Mouse (Mus musculus) C2C12 (cell line): ENCODE measurements around the gene Ttll5. TPM values are rescaled to one million over a fixed set of nuclear protein-coding genes. Genes with fewer than 3 reads are reported as not detected.

ENCODE experiments used
- H3K27me3 ChIP-seq: one replicate; pipeline ENCODE4 v1.6.1; 2011; ENCODE audit not compliant: control insufficient read depth, insufficient read depth, insufficient read length
- H3K36me3 ChIP-seq: one replicate; pipeline ENCODE4 v1.6.1; 2011; ENCODE audit not compliant: control insufficient read depth, insufficient read depth
- H3K4me3 ChIP-seq: one replicate; pipeline ENCODE4 v1.5.1; 2011; ENCODE audit warnings: mild to moderate bottlenecking, control low read depth; ENCODE audit not compliant: poor library complexity, insufficient read depth, severe bottlenecking
- H3K79me2 ChIP-seq: one replicate; pipeline ENCODE4 v1.6.1; 2011; ENCODE audit not compliant: control insufficient read depth, insufficient read depth
- H3K79me3 ChIP-seq: one replicate; pipeline ENCODE4 v1.6.1; 2011; ENCODE audit warnings: low read depth, control low read depth
- H3ac ChIP-seq: one replicate; pipeline ENCODE3; 2011; ENCODE audit warnings: low read depth; ENCODE audit not compliant: control insufficient read depth, insufficient read length
- CEBPB ChIP-seq: IDR thresholded peaks from one replicate; pipeline ENCODE4 v1.6.1; 2011; ENCODE audit warnings: low read depth, mild to moderate bottlenecking, control low read depth, moderate library complexity
- CTCF ChIP-seq: IDR thresholded peaks from one replicate; pipeline ENCODE4 v1.5.1; 2011; ENCODE audit not compliant: control insufficient read depth, insufficient read depth, insufficient read length
- FOSL1 ChIP-seq: IDR thresholded peaks from one replicate; pipeline ENCODE4 v1.8.0; 2011; ENCODE audit warnings: mild to moderate bottlenecking, low read length; ENCODE audit not compliant: poor library complexity, insufficient read depth, severe bottlenecking
- MAX ChIP-seq: IDR thresholded peaks from one replicate; pipeline ENCODE4 v1.6.1; 2011; ENCODE audit warnings: mild to moderate bottlenecking, control low read depth
- MYOD1 ChIP-seq: IDR thresholded peaks from one replicate; pipeline ENCODE4 v1.6.1; 2011; ENCODE audit warnings: low read depth; ENCODE audit not compliant: control insufficient read depth, insufficient read length
- MYOG ChIP-seq: IDR thresholded peaks from one replicate; pipeline ENCODE4 v1.6.1; 2011; ENCODE audit not compliant: control insufficient read depth, insufficient read length; ENCODE audit errors: extremely low read depth
- USF1 ChIP-seq: IDR thresholded peaks from one replicate; pipeline ENCODE4 v1.6.1; 2011; ENCODE audit warnings: low read depth, mild to moderate bottlenecking, control low read depth, moderate library complexity
- polyA plus RNA-seq: library from polyadenylated mRNA; unstranded; fragments of >200 nt; fragmentation: generic; extraction: Trizol; gene quantifications from one replicate; pipeline ENCODE4 v1.2.1, GENCODE M21; 2012; ENCODE audit warnings: missing spikeins

Ttll5 gene
- polyA plus RNA-seq, 1 experiment, result 20.1 TPM

DNA sequence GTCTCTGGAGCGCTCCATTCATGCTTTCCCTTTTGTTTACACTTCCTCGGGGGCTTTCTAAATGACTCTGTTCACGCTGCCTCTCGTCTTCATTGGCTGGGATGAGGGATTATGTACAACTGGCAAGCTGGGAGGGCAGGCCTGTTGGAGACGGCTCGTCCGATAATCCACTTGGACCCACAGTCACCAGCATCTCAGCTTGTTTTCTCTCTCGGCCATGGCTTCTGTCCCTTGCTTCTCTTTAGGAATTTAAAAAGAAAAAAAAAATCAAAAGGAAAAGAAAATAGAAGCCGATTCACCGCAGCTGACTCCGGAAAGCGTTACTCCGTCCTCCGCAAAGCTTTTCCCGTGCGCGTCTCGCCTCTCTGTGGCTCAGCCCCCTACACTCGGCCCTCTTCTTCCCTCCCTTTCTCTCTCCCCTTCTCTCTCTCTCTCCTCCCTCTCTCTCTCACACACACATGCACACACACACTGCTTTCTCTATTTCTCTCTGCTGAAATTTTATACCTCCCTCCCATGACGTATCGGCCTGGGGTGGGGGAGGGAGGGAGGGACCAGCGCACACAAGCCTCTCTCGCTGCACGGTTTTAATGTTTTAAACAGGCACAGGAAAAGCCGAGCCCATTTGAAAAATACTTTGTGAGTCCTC lies 254.2 kb downstream of the Ttll5 start, which contains the start of gene Tgfb3:
Gene Tgfb3 (minus strand): TSS at position 489 of the 649 bp plus-strand sequence.
- H3K4me3 ChIP-seq, result peak within 1 kb of the TSS; percentile 42
- peaks cover 46% of the 10 kb centered on the region for H3K79me2 ChIP-seq
- H3K27me3 ChIP-seq, result no peaks in the 10 kb centered on the region
- H3K79me3 ChIP-seq, result peaks cover 10% of the 10 kb centered on the region
- peak within 1 kb of the TSS; percentile 88 for H3ac ChIP-seq
- H3K36me3 ChIP-seq, result no peaks in the 10 kb centered on the region
- TF ChIP-seq CEBPB (no peak), MAX (peak; percentile 72)

DNA sequence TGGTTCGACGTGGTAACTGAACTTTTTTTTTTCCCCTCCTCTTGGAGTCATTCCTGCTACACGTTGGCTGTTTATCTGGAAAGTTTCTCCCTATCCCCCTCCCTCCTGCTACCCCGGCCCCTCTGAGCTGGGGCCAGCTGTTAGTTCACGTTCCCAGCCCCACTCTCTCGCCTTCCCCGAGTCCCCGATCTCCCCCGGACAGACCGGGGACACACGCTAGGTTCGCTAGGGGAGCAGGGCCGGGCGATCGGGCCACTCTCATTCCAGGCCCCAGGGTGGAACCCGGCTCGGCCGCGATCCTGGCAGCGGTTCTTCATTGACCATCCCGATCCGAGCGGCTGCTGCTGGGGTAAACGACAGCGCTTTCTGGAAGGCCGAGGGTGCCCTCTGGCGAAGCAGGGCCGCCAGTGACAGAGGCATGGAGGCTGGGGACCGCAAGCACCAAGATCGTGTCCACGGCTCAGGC lies 254.8 kb downstream of the Ttll5 start:
- TF ChIP-seq MAX (peak; percentile 12), MYOG (no peak), CTCF (peak; percentile 95)
- peaks cover 51% of the 10 kb centered on the region for H3K79me2 ChIP-seq
- H3K27me3 ChIP-seq, result no peaks in the 10 kb centered on the region
- peak overlapping the region; percentile 42 for H3K4me3 ChIP-seq
- peaks cover 10% of the 10 kb centered on the region for H3K79me3 ChIP-seq
- no peaks in the 10 kb centered on the region for H3K36me3 ChIP-seq
- H3ac ChIP-seq, result peak overlapping the region; percentile 88

DNA sequence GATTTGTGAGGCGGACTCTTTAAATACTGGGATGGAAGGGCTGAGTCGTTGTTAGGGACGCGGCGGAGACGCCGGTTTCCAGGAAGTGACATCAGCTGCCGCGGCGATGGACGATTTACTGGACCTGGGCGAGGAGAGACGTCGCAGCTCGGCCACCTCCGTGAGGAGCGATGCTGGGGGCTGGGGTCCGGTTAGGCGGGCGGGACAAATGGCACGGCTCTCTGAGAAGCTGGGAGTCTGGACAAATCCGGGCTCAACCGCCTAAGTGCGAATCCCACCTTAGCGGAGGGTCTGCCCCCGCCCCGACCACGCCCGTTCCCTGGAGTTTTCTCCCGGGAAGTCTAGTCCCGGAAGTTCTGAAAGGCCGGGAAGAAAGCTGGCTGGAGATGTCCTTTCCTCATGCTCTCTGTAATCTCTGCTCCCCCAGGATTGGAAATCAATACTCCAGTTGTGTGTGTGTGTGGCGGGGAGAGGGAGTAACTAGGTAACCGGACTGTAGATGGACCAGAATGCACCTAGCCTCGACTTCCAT lies 258.1 kb downstream of the Ttll5 start, which contains the start of gene Ift43:
Gene Ift43 (plus strand): TSS at position 61 of the 532 bp plus-strand sequence.
- Histone ChIP-seq H3K27me3 (no peaks in the 10 kb centered on the region), H3K79me3 (peaks cover 8% of the 10 kb centered on the region), H3K79me2 (peaks cover 28% of the 10 kb centered on the region), H3ac (peak within 1 kb of the TSS; percentile 55), H3K4me3 (peak within 1 kb of the TSS; percentile 60), H3K36me3 (peaks cover 12% of the 10 kb centered on the region)
- TF ChIP-seq USF1, result no peak
- TF ChIP-seq MYOD1, result no peak
- TF ChIP-seq MYOG, result no peak
- no peak for TF ChIP-seq CEBPB
- no peak for TF ChIP-seq MAX
- no peak for TF ChIP-seq FOSL1
- no peak for TF ChIP-seq CTCF

DNA sequence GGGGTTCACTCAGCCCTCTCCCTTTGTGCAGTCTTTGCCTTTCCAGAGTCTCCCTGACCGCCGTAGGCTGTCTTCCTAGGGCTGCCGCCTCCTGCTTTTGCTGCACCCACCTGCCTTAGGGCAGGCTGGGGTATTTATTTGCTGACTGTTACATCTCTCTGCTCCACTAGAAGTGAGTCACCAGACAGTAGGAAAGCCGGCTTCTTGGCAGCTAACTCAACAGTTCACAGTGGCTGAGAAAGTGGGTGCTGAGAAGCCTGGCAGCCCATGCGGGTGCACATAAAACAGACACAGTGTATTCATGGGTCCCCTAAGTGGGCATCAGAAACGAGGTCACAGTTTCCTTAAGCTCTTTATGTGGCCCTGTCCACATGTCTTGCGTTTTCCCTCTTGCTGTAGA lies 261.4 kb downstream of the Ttll5 start:
- TF ChIP-seq FOSL1 (no peak), MYOG (no peak), MYOD1 (no peak), MAX (no peak), CTCF (no peak), CEBPB (no peak), USF1 (no peak)
- Histone ChIP-seq H3K79me2 (peaks cover 20% of the 10 kb centered on the region), H3K79me3 (peaks cover 8% of the 10 kb centered on the region), H3ac (no peak overlapping the region), H3K4me3 (no peak overlapping the region), H3K27me3 (no peaks in the 10 kb centered on the region), H3K36me3 (peaks cover 28% of the 10 kb centered on the region)

DNA sequence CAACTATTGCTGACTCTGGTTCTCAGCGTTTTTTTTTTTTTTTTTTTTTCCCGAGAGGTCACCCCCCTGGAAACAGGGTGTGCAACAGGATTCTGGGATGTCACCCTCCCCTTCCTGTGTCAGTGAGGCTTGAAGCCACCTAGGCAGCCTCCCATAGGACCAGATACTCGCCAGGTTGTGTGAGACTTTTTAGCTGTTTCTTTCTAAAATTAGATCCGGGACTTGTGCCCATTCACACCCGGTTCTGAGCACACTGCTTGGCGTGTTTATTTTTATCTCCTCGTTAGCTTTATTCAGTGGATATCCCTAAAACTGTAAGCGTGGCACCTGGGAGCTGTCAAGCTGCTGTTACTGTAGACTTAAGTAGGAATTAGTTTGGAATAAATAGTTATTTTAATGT lies 262.1 kb downstream of the Ttll5 start:
- Histone ChIP-seq H3K36me3 (peaks cover 28% of the 10 kb centered on the region), H3K4me3 (no peak overlapping the region), H3K79me3 (peaks cover 8% of the 10 kb centered on the region), H3K79me2 (peaks cover 20% of the 10 kb centered on the region), H3K27me3 (no peaks in the 10 kb centered on the region), H3ac (no peak overlapping the region)
- TF ChIP-seq MAX, result no peak
- TF ChIP-seq FOSL1, result no peak
- no peak for TF ChIP-seq MYOD1
- TF ChIP-seq USF1, result no peak
- no peak for TF ChIP-seq MYOG
- no peak for TF ChIP-seq CEBPB
- TF ChIP-seq CTCF, result no peak

DNA sequence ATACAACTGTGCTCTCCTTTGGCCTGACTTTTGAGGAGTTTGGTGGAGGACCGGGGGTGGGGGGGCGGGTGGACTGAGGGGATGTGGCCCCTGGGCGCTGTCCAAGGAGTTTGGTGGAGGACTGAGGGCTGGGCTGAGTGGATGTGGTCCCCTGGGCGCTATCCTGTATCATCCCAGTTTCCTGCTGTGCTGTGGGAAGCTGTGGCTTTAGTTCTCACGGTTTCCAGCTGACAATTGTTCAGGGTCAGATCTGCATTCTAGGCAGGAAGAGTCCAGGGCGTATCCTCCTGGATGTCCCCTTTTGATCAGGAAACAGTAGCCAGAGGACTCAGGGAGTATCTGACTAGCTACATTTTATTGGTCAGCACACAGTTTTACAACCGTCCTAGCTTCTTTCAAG lies 263.6 kb downstream of the Ttll5 start:
- Histone ChIP-seq H3K36me3 (peaks cover 28% of the 10 kb centered on the region), H3K27me3 (no peaks in the 10 kb centered on the region), H3K79me2 (peaks cover 15% of the 10 kb centered on the region), H3ac (no peak overlapping the region), H3K4me3 (no peak overlapping the region), H3K79me3 (peaks cover 5% of the 10 kb centered on the region)
- TF ChIP-seq USF1, result no peak
- no peak for TF ChIP-seq CEBPB
- TF ChIP-seq MYOG, result no peak
- TF ChIP-seq MYOD1, result no peak
- TF ChIP-seq CTCF, result no peak
